Mouse (Mus musculus) frontal cortex, adult (tissue): ENCODE results near the gene E2f7.
A peak's percentile ranks its signal among the peaks of the same experiment; 100 is the strongest.

Source experiments
- ATAC-seq: cut with Nextera tagmentation; 2 replicates; pipeline ENCODE4 v1.9.2; 2017; ENCODE audit warnings: mild to moderate bottlenecking, moderate library complexity, mixed read lengths; ENCODE audit not compliant: low TSS enrichment

Gene E2f7

GRCm38 (mm10) chr10:110744686-110745639 is at the start of gene E2f7:
TSS of gene E2f7 (plus strand) at chr10:110745439.
- ATAC-seq, result peak; percentile 98

- no peak for ATAC-seq
These were observed 44.0 kb upstream of the E2f7 start for GRCm38 (mm10) chr10:110701276-110701675.

GRCm38 (mm10) chr10:110705672-110706071 is 39.6 kb upstream of the E2f7 start:
- no peak for ATAC-seq

DNA sequence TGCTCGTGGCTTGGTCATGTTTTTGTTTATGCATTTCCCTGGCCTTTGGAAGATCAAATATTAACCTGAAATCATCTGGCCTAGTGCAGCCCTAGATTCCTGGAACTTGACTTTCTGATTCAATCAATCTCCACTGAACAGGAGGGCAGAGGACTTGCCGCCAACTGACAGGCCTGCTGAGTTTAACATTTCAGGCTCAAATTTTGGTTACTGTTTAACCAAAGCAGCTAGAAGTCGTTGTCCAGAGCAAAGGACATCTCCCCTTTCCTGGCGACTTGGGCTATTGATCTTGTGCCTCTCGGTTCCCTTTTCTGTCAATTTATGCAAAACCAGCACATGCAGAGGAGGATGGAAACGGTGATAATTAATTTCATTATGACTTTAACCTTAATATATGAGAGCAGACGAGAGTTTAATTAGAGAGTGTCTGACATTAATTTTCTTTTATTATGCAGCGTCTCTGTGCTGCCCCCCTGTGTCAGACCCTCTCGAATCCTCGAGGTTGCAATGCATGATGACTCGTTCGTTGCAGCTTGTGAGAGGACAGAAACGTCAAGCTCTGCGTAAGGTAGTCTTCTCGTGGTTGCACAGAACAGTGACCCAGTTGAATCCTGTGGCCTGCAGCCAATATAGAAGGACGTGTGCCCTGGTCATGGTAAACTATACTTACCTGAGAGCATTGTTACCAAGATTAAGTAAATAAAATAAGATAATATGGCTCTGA is 37.7 kb upstream of the E2f7 start:
- no peak for ATAC-seq

GRCm38 (mm10) chr10:110716887-110717286 is 28.4 kb upstream of the E2f7 start:
- ATAC-seq, result no peak

GRCm38 (mm10) chr10:110726431-110726830 is 18.8 kb upstream of the E2f7 start:
- no peak for ATAC-seq

GRCm38 (mm10) chr10:110727816-110728215 is 17.4 kb upstream of the E2f7 start:
- no peak for ATAC-seq

- peak; percentile 99 for ATAC-seq
These were observed 11.9 kb upstream of the E2f7 start for GRCm38 (mm10) chr10:110733343-110733742.

- ATAC-seq, result no peak
These were observed 1.5 kb upstream of the E2f7 start for GRCm38 (mm10) chr10:110743701-110744100.

DNA sequence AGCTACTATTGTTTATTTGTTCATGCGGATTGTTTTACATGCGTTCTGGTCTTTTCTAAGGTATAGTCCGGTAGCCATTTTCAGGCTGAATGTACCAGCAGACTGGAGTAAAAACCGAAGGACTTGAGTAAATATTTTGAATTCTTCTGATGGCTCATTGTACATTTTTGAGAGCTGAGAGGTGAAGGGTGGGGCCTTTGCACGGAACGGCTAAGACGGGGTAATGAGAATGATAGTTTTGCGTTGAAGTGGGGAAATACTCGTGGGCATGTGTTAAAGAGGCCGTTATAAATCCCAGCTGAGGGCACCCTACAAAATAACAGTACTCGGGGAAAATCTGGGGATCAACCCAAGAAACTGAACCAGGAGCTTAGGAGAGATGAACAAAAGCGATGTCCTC is 1.1 kb upstream of the E2f7 start:
- no peak for ATAC-seq

DNA sequence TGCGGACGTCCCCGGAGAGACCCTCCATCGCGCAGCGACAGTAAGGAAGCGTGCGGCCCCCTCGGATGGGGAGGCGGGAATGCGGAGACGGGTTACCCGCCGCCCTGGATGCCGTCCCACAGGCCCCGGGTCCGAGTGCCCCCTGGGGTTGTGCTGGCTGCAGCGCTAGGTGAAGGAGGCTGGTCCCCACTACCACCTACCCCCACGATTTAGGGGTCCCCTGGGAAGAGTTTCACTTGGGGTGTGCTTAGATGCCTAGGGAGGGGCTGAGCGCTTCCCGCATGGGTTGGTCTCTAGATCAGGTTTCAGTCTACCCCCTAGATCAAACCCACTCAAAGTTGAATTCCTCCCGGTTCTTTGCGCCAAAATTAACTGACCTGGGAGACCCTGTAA is 397 bp downstream of the E2f7 start:
- ATAC-seq, result no peak

DNA sequence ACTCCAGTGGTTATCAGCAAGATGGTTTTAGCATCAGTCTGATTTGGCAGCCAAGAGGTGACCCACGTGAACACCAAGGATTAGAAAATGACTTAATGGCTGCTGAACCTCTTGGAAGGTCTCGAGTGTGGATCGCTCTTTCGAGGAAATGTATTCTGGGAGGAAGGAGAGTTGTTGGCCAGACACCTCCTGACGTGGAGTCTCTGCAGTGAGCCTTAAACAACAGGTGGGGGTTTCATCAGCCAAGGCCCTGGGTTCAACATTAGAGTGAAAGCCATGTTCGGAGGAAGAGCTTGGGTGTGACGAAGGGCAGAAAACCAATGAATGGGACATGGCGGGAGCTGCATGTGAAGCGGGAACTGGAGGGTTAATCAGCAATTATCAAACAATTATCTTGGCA is 3.8 kb downstream of the E2f7 start:
- no peak for ATAC-seq

- no peak for ATAC-seq
These were observed 4.5 kb downstream of the E2f7 start for GRCm38 (mm10) chr10:110749510-110750305.

DNA sequence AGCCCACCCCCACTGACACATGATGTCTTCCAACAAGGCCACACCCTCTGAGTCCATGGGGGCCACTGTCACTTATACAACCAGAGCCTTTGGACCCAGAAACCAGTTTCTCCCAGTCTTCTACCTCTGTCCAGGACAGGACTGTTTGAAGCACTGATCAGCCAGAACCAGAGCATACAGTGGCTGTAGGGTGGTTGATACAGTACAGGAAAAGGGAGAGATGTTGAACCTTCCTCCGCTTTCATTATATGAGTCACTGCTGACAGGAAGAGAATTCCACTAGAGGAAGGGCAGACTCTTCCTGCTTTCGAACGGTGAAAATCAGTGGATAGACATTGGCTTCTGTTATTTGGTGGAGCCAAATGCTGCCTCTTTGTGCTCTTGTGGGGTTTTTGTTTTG is 7.6 kb downstream of the E2f7 start:
- no peak for ATAC-seq

- no peak for ATAC-seq
These were observed 10.3 kb downstream of the E2f7 start for GRCm38 (mm10) chr10:110755556-110755955.

GRCm38 (mm10) chr10:110756271-110756793 is 11.1 kb downstream of the E2f7 start:
- ATAC-seq, result no peak

DNA sequence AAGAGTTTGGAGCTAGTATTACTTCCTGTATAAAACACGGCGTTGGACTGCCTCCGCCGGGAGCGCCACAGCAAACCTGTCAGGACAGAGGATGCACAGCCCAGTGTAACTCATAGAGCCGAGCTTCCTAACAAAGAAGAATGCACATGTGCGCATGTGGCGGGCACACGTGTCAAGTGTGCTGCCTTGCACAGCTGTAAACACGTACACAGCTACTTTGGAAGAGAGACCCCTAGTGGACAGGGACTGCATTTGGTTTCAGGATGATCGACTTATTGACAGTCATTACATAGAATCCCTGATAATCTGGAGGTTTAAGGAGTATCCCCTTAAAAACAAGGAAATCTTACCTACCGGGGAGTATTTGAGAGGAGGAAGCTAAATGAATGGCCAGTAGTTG is 15.3 kb downstream of the E2f7 start:
- 0 out of 2 replicates have a peak, but pooled peaks have one; percentile 55 for ATAC-seq

DNA sequence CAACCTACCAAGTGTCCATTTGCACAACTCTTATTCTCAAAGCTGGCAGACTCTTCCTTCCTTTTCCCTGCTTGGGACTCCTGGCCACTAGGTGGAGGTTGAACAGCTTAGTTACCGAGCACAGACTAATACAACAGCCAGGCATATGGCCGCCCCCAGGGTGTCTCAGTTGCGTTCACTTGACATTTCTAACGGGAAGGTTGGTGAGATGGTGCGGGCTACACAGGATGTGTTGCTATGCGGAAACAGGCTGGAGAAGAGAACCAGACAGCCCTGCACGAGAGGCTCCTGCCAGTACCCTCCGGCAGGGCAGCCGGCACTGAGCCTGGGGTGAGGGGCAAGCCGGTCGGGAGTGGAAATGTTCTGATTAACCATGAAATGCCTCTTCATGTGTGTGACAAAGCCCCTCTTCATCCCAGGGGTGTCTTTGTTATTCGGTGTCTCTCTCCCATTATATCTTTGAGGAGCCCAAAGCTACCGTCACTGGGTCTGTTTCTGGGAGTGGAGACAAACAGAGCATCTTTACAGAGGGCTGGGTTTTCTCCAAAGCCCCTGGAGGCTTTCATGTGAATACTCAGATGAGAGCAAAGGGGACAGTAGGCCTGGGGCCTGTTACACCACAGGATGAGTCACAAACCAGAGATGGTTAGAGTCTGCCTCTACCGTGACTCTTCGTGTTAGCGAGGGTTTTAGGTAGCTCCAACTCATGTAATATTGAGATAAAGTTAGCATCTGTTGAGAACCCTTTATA is 17.1 kb downstream of the E2f7 start:
- no peak for ATAC-seq

GRCm38 (mm10) chr10:110763416-110763815 is 18.2 kb downstream of the E2f7 start:
- no peak for ATAC-seq

GRCm38 (mm10) chr10:110769538-110769937 is 24.3 kb downstream of the E2f7 start:
- peak; percentile 53 for ATAC-seq

- ATAC-seq, result no peak
These were observed 28.0 kb downstream of the E2f7 start for GRCm38 (mm10) chr10:110773201-110773600.
